Mouse (Mus musculus): ENCODE data around the gene Prnp.

The Prnp gene

DNA sequence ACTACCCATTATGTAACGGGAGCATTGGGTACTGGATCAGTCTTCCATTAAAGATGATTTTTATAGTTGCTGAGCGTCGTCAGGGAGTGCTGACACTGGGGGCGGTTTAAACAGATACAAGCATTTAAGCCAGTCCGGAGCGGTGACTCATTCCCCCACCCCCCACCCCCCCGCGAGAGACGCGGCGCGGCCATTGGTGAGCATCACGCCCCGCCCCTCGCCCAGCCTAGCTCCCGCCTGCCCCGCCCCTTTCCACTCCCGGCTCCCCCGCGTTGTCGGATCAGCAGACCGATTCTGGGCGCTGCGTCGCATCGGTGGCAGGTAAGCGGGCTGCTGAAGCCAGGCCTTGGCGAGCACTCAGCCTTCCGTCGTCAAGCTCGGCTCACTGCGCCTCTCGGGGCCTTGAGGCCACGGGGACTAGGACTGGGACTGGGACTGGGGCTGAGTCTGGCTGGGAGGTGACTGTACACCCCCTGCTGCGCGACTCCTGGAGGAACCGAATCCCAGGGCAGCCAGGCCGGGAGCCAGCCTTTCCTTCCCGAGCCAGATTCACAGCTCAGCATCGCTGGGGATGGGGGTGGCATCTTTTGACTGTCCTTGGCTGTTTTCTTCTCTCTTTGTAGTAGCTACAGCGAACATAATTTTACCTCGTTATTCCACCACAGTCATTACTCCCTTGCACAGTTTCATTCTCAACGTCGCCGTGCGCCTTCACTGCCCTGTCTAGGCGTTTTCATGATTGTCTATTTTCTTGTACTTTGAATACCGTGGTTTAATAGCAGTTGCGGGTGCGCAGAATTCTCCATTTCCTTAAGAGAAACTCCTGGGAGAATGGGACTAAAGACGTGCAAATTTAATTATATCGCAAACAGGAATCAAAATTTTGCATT lies at the start of gene Prnp, which contains the start of gene Prn:
Prnp (plus strand) TSS at position 246 of the 890 bp plus-strand sequence.
Prn (plus strand) TSS at position 275 of the 890 bp plus-strand sequence.
- DNase-seq = peak; percentile 89

DNA sequence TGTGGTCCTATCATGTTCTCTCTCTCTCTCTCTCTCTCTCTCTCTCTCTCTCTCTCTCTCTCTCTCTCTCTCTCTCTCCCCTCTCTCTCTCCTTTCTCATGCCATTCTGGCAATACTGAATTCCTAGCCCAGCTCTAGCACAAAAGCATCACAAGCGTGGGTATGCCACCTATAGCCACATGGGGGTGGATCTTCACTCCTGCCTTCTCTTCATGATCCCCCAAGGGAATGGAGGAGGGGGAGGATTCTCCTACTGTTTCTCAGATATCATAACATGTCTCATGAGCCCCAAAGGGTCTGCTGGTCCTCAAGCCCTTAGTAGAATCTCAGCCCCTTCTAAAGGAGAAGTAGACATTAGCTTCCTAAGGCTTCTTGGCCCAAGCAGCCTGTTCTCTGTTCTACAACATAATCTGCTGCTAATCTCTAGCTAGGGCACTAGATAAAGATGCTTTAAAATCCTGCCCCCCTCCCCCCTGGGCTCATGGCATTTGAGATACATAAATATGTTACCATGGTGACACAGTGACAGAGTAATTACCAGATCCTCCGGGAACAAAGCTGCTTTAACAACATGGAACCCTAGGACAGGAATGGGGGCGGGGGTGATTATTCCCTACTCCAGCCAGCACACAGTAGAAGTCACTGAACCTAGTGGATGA lies 47.0 kb upstream of the Prnp start:
- no peak for DNase-seq

DNA sequence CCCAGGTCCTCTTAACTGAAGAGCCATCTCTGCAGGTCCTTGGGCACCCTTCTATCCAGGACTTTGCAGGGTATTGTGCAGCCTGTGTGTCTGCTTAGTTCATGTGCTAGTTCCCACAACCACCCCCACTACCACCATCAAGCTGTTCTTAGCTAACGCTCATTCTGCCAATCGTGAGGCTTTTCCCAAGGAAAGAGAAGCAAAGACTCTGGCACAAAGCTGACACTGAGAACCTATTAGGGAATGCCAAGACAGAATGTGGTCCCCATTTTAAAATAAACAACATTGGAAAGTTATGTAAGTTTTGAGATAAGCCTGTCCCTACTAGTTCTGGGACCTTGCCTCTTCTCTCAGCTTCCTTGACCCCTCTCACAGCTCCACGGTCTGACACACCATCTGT lies 46.3 kb upstream of the Prnp start:
- DNase-seq = no peak

DNA sequence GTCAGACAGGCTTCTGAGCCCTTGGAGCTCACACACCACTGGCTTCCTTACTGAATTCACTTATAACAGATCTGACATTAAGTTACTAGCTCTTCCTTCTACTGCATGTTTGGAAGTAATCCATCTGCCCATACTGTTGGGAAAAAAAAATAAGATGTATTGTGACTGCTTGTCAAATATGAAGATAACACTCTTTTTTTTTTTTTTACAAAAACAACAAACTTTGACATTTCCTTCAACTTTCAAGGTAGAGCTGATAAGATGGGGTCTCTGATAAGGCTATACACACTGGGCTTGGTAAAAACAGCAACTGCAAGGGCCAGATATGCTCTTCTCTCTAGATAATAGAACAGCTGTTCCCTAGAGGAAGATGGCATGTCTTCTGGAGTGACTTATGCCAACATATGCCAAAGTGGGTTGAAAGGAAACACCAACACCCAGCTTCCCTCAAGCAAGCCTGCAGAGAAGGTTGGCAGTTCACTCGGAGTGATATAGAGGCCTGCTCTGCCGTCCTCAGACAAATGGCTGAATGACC lies 45.4 kb upstream of the Prnp start:
- DNase-seq = no peak

DNA sequence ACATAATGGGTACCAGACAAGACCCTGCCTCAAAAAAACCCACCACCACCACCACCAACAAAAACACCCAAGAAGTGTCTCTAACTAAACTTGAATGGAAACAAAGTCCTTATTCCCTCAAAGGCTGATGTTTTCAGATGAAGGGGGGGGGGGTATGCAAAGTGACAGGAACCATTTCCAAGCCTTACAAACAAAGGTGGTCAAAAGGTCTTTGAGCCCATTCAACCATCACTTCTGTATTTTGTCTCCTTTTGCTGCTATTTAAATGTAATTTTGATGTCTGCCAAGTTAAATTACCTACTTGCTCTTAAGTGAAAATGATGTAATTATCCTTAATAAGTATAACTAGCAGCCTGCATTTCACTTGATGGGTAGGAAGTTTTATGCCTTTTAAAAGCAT lies 43.1 kb upstream of the Prnp start:
- DNase-seq = no peak

DNA sequence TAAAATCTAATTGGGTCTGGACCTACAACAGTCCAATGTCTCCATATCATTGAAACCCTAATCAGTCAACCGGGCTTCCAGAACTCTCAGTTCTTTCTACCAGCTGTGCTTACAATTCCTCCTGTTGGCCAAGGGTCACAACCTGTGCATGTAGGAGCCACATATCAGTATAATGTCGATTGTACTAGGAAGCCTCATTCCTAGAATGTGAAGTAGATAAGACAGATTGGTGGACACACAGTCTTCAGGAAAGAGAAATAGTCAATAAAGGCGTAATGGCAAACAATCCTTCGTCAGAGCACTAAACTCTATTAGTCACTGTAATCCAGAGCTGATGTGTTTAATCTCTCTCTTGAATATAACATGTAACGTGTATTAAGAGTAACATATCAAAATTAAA lies 40.7 kb upstream of the Prnp start:
- no peak for DNase-seq

DNA sequence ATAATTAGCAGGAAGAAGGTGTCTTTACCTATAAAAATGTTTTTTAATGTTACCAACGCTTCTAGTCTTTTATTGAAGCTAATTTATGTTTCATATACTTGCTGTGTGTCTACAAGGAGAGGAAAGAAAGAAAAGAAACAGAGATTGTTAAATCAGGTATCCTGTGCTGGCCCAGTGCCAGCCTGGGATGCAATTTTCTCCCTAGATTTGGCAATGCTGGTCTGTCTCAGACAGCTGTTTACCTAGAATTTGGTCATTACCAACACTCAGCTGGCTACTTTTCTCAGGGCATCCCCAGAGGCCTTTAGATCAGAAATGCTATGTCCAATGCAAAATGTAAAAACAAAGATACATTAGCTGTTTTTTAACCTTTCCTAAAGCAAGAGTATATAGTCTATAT lies 36.4 kb upstream of the Prnp start:
- no peak for DNase-seq

DNA sequence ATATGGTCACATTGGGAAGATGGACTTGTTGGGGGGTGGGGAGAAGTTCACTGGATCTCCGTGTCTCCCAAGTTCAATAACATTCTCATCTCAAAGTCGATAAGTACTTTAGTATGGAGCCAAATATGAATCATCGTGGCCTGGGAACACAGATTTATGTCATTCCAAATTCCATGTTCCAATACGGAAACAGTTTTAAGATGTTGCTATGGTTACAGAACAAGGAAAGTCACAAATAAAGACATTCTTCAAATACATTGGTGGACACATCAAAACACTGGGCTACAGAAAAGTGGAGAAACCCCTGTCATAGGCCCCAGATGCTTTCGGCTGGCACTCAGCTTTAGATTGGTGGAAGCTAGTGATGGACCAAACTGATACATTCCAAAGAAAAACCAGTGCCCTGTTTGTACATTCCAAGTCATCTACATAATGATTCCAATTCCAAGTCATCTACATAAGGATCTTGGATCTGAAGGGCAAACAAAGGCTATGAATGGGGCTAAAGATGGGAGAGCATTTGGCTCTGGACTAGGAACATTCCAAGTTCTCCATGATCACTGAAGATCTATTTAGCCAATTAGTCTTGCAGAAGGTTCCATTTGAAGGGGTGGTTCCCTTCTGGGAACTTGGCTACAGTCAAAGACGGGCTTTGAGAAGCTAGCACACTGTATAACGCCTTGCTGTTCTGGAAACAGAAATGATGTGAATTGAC lies 33.0 kb upstream of the Prnp start:
- no peak for DNase-seq

DNA sequence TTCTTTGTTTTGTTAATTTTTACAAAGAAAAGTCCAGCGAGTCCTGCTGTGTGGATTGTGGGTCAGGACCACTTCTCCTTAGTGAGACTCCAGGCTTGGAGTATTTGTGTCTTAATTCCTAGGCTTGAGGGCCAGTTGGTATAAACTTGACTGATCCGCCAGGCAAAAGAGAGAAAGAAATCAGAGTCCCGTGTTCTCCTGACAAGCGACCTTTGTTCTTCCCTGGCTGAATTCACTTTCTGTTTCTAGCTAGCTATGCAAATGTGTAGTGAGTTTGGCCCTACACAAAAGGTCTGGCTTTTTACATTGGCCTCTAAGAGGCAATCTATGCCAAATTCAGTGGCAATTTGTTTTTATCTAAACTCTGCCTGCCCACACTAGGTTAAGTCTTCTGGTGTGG lies 28.0 kb upstream of the Prnp start:
- peak; percentile 38 to 58 for DNase-seq

DNA sequence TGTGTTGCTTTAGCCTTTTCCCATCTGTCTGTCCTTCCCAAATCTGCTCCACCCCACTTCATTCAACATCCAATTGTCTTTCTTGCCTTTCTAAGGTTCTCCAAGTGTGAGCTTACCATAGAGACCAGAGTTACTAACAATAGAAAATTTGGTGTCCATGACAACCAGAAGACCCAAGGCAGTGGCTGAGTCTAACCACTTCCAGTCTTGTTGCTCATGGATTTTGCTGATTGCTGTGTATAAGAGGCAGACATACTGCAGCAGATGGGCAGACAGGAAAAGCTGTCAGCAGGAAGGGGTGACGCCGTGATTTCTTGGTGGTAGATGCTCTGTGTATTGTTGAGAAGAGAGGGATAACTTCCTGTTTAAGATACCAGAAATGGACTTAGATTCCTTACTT lies 26.6 kb upstream of the Prnp start:
- no peak for DNase-seq

DNA sequence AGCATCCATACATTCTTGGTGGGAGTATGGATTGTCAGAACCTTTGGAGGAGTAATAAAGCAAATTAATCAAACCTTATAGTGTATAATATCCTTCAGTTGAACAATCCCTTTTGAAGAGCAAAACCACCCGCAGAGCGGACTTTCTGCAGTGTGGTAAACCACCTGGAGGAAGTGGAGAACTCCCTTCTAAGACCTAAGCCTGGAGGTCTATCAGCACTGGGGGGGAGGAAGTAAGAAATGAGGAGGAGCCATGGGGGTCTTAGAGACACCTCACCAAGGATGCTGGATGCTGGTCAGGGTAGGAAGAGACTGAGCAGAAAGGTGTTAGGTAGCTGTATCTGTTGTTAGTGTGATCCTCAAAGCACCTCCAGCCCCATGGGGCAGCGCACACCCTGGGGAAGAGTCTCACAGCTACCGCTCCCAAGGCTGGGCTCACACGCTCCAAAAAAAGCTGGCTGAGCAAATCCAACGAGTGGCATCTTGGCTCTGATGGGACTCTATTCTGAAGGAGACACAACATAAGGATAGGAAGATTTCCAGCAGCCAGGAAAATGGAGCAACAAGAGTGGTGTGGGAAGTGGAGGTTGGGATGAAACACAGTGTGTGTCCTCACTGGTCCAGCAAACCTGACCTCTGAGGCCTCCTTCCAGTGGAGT lies 23.1 kb upstream of the Prnp start:
- no peak for DNase-seq

DNA sequence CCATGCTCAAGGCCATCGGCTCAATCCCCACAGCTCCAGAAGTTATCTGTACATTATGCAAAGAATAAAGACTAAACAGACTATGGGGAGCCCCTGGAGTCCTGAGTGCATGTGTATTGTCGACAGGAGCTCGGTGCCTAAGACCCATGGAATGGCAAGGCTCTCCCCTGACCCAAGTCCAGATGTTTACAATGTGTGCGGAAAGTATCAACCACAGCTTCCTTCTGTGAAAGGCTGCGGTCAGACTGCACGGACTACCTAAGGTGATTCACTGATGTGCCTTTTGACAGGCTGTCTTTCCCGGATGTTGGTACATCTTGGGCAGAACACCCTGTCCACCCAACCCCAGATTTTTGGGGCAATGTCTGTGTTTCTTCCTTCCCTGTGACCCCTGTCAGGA lies 21.5 kb upstream of the Prnp start:
- no peak for DNase-seq

DNA sequence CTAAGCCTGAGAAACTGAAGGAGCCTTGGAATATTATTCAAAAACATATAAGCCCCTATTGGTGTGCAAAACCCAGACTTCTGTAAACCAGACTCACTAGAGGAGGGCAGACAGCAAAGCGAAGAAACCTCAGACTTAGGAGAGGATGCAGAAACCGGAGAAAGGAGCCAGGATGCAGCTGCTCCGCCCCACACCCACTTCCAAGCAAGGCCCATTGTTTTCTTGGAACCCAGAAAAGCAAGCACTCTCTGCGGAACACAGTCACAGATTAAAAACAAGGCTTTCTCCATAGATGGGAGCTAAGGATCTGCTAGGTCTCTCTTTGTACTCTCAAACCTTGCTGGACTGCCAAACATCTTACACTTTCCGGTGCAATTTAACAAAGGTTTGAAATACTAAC lies 17.2 kb upstream of the Prnp start:
- DNase-seq = no peak

DNA sequence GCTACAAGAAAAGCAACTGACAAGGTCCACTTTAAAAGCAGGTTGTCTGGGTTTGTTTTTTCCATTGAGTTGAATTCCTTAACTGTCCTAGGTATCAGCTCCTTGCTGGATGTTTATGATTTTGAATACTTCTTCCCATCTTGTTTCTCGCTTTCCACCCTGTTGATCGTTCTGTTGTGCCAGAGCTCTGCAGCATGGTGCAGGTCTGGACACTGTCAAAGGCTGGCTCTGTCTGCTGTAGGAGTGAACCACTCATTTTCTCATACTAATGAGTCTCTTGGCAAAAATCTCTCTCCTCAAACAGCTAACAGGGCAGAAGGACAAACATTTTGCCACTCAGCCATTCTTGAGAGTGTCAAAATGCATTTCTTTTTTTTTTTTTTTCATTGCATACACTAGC lies 14.6 kb upstream of the Prnp start:
- DNase-seq = no peak

DNA sequence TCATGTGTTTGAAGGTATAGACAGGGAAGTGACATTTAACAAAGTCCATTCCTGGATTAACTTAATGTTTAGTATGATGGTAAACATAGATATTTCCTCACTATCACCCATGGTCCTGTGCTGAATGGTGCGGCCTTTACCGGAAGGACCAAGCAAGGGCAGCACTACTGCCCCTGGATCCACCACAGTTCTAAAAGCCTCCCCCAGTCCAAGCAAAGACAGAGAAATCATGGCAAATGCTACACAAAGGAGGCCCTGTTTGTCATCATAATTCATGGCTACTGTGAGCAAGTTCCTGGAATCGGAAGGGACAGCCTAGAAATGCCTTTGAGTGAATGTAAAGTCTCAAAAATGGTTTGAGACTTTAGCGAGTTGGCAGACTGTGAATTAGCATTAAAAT lies 13.7 kb upstream of the Prnp start:
- DNase-seq = no peak

DNA sequence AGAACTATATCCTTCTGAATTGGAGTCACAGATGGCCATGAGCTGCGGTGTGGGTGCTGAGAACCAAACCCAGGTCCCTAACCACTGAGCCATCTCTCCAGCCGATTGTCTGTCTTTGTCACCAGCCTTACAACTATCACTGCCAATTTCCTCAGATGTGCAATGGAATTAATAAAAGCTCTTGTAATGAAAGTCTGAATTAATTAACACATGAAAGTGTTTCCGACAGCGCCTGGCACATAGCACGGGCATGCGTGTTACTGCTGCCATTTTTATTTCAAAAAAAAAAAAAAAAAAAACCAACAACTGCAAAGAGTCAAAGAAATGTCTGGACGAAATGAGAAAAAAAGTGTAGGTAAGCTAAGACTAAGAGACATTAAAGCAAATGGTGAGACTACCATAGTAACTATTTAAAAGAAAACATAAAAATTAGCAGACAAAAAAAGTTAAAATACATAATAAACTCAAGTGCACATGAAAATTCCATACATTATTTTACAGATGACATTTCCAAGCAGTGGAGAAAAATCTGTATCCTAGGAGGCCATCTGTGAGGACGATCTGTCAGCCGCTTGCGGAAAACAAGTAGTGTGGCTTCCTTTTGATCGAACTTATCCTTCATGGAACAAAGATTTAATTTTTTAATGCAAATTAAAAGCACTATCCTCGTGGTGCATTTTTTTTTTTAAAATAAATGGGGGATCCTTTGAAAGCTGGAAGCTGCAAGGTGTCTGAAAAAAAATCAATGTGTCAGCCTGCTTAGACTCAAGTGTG lies 12.2 kb upstream of the Prnp start:
- no peak for DNase-seq

DNA sequence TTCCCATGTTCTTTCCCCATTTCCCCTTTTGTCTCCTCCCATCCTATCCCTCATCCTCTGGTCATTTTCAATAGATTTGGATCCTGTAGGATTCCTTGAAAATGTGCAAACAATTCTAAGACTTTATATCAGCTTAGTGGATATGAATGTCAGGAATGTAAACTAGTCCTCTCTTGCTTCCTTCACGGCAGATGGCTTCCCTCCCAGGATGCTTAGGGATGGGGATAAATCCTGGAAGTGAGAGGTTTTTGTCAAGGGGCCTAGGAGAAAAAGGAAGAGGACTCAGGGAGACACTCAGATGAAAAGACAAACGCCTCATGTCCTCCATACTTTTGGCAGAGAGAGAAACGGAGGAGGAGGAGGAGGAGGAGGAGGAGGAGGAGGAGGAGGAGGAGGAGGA lies 7.3 kb upstream of the Prnp start:
- no peak for DNase-seq

DNA sequence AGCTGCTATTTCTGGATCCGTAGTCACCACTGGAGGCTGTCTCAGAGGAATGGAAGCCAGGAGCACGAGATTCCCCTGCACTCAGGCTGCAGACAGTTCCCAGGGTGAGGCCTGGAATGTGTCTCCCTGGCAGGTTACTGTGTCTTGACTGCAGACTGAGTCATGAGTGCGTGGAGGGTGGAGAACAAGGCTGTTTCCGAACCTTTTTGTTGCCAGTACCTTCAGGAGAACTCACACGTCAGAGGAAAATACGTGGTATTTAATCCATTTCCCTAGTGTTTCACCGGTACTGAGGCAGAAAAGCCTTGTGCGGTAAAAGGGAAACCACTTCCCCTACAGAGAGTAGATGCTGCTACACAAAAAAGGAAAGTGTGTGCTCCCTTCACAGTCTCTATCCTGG lies 6.9 kb upstream of the Prnp start:
- no peak for DNase-seq

DNA sequence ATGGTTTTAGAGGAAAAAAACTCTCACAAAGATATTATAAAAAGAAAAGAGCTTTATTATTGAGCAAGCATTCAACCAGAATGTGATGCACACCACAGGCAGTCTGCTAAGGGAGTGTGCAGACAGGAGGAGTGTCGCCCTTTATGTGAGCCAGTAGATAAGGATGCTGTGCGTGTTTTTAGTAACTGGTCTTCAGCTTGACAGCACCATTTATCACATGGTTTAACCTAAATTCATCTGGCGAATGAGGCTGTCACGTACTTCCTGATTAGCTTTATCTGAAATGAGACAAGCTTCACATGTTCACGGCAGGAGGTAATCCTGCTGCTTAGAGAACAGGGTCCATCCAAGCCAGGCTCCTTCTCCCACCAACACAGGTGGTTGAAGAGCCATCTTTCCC lies 4.7 kb upstream of the Prnp start:
- DNase-seq = no peak

DNA sequence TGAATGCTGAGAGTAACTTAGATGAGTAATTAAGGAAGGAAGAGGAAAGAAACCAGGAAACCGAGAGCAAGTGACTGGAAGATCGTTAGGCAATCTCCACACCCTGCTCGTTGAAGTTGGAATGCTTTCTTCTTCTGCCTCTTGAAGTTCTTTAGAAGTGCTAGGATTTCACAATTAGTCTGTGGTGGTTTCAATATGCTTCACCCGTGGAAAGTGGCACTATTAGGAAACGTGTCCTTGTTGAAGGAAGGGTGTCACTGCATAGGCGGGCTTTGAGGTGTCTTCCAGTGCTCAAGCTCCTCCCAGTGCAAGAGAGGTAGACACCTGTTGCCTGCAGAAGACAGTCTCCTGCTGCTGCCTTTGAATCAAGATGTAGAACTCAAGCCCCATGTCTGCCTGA lies 4.0 kb upstream of the Prnp start:
- DNase-seq = no peak

DNA sequence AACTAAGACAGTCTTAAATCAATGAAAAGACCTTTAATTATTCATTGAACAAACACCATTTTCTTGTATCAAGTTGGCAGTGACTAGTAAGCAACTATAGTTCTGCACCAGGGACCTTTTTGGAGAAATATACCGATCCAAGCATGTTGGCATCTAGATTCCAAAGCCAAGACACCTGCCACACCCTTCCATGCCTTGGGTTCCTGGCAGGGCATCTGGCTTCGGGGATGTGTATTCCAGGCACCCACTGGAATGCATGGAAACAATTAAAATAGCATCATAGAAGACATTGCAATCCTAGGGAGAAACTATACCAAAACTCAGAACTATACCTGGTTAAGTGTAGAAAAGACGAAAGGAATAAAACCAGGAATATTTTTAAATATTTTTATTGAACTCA lies 3.5 kb upstream of the Prnp start:
- DNase-seq = no peak

DNA sequence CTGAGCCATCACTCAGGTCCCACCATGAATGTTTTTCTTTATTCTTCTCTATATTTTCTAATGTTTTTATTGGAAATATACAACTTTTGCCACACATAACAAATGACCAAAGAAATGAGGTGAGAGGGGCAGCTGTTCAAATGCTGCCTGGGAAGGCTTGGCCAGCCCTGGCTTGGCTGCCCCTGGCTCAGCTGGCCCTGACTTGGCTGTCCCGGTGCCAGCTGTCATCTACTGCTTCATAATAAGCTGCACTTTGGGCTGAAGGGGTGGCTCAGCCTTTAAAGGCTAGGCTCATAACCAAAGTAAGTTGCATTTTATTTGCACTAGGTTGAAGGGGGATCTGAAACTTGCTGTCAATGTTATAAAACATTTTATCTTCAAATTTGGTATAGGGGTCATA lies 2.9 kb upstream of the Prnp start:
- DNase-seq = peak; percentile 38 to 51

Data from kidney, adult 8-10 months (tissue).